Mouse (Mus musculus): ENCODE data around the gene Atp8b3. TPM values are rescaled to one million over a fixed set of nuclear protein-coding genes. Genes with fewer than 3 reads are reported as not detected.

The Atp8b3 gene
- polyA plus RNA-seq, 1 experiment from 2014 or later, result 0.29 TPM

GRCm38 (mm10) chr10:80560621-80561020, 21.7 kb upstream of the Atp8b3 start:
- H3K4me3 ChIP-seq, result peak overlapping the region; percentile 93
- H3K27ac ChIP-seq, result no peak overlapping the region; the same call in 1 of the 2 replicates
- peak overlapping the region; percentile 95 for H3K9ac ChIP-seq
- H3K36me3 ChIP-seq, result peaks cover 6% of the 10 kb centered on the region; the same call in 1 of the 2 replicates
- 2% methylated on average over 13 of the region's 13 CpGs for WGBS
- H3K4me2 ChIP-seq (replicated peaks), result peak overlapping the region; percentile 93
- peaks cover 35% of the 10 kb centered on the region for H3K4me1 ChIP-seq
- no peaks in the 10 kb centered on the region for H3K9me3 ChIP-seq
- no peak for ATAC-seq (ENCODE audit: low FRiP score, low read depth)
- no peaks in the 10 kb centered on the region for H3K27me3 ChIP-seq

GRCm38 (mm10) chr10:80559431-80559830, 20.5 kb upstream of the Atp8b3 start:
- H3K27me3 ChIP-seq, result no peaks in the 10 kb centered on the region
- peak overlapping the region; percentile 93; the same call in 1 of the 2 replicates for H3K4me2 ChIP-seq (replicated peaks)
- peak overlapping the region; percentile 93; the same call in 1 of the 2 replicates for H3K4me3 ChIP-seq
- no peak for ATAC-seq (ENCODE audit: low FRiP score, low read depth)
- 0 out of 2 replicates have a peak, but pooled peaks cover 3% of the 10 kb centered on the region for H3K36me3 ChIP-seq
- 88% methylated on average over 7 of the region's 7 CpGs for WGBS
- no peak overlapping the region for H3K9ac ChIP-seq
- H3K27ac ChIP-seq, result no peak overlapping the region
- no peaks in the 10 kb centered on the region for H3K9me3 ChIP-seq
- H3K4me1 ChIP-seq, result peaks cover 35% of the 10 kb centered on the region

GRCm38 (mm10) chr10:80557346-80557965, 18.5 kb upstream of the Atp8b3 start:
- no peaks in the 10 kb centered on the region for H3K9me3 ChIP-seq
- ATAC-seq (ENCODE audit: low FRiP score, low read depth), result no peak
- H3K27ac ChIP-seq, result no peak overlapping the region
- H3K4me3 ChIP-seq, result no peak overlapping the region; the same call in 1 of the 2 replicates
- WGBS, result 35% methylated on average over 5 of the region's 5 CpGs
- peaks cover 3% of the 10 kb centered on the region; the same call in 1 of the 2 replicates for H3K36me3 ChIP-seq
- no peak overlapping the region for H3K4me2 ChIP-seq (replicated peaks)
- H3K4me1 ChIP-seq, result peaks cover 33% of the 10 kb centered on the region
- H3K27me3 ChIP-seq, result no peaks in the 10 kb centered on the region
- peak overlapping the region; percentile 25; the same call in 1 of the 2 replicates for H3K9ac ChIP-seq

DNA sequence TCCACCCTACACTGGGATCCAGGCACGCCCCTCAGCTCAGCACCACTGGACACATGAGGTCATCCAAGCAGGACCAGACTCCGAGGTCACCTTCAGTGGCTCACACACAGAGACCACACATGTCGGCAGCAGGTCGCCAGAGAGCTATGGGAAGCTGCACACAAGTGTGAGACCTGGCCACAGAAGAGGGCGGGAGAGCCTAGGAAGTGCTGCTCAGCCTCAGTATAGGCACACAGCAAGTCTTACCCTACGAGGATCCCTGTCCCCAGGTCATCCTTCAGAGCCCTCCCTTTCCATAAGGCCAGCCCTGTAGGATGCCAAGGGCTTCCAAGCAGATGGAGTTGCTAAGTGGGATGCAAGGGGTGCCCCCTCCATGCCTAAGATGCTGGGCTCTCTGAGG, 15.1 kb upstream of the Atp8b3 start:
- no peak overlapping the region for H3K9ac ChIP-seq
- no peaks in the 10 kb centered on the region for H3K9me3 ChIP-seq
- no peak overlapping the region for H3K27ac ChIP-seq
- H3K27me3 ChIP-seq, result no peaks in the 10 kb centered on the region
- no peak overlapping the region for H3K4me2 ChIP-seq (replicated peaks)
- no peak for ATAC-seq (ENCODE audit: low FRiP score, low read depth)
- peaks cover 23% of the 10 kb centered on the region for H3K36me3 ChIP-seq
- peaks cover 12% of the 10 kb centered on the region; the same call in 1 of the 2 replicates for H3K4me1 ChIP-seq
- 86% methylated on average over 6 of the region's 6 CpGs for WGBS
- no peak overlapping the region for H3K4me3 ChIP-seq

GRCm38 (mm10) chr10:80553575-80553974, 14.7 kb upstream of the Atp8b3 start:
- no peak for ATAC-seq (ENCODE audit: low FRiP score, low read depth)
- WGBS, result 88% methylated on average over 8 of the region's 8 CpGs
- Histone ChIP-seq H3K27me3 (no peaks in the 10 kb centered on the region), H3K36me3 (peaks cover 27% of the 10 kb centered on the region), H3K9me3 (no peaks in the 10 kb centered on the region), H3K27ac (no peak overlapping the region), H3K9ac (no peak overlapping the region), H3K4me3 (no peak overlapping the region), H3K4me1 (peaks cover 12% of the 10 kb centered on the region; the same call in 1 of the 2 replicates), H3K4me2 (replicated peaks) (no peak overlapping the region)

- Histone ChIP-seq H3K4me3 (no peak overlapping the region), H3K27me3 (no peaks in the 10 kb centered on the region), H3K4me1 (no peaks in the 10 kb centered on the region), H3K9me3 (no peaks in the 10 kb centered on the region), H3K36me3 (peaks cover 39% of the 10 kb centered on the region), H3K4me2 (replicated peaks) (no peak overlapping the region), H3K9ac (no peak overlapping the region), H3K27ac (no peak overlapping the region)
- WGBS, result 66% methylated on average over 9 of the region's 9 CpGs
- ATAC-seq (ENCODE audit: low FRiP score, low read depth), result no peak
Measured at GRCm38 (mm10) chr10:80552364-80552763, 13.4 kb upstream of the Atp8b3 start.

DNA sequence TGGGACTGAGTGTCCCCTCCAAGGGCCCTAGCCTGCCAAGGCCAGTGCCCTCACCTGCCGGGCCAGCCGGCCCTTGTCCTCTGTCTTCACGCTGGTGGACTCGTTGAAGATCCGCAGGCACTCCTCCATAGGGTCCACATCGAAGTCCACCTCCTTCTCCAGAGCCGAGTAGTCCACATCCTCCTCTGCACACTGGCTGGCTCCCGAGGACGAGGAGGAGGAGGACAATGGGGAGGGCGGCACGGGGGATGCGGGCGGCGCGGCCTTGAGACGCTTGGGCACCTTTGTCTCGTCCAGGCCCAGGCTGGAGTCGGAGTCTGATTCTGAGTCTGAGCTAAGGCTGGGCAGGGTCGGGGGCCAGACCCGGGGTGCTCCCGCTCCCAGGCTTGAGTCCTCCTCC, 10.4 kb upstream of the Atp8b3 start:
- Histone ChIP-seq H3K4me1 (no peaks in the 10 kb centered on the region), H3K4me3 (no peak overlapping the region), H3K36me3 (peaks cover 70% of the 10 kb centered on the region), H3K9me3 (no peaks in the 10 kb centered on the region), H3K27me3 (no peaks in the 10 kb centered on the region), H3K9ac (no peak overlapping the region), H3K4me2 (replicated peaks) (no peak overlapping the region), H3K27ac (no peak overlapping the region)
- WGBS, result 92% methylated on average over 21 of the region's 21 CpGs
- no peak for ATAC-seq (ENCODE audit: low FRiP score, low read depth)

GRCm38 (mm10) chr10:80548428-80549006, 9.6 kb upstream of the Atp8b3 start:
- H3K9me3 ChIP-seq, result no peaks in the 10 kb centered on the region
- H3K27ac ChIP-seq, result no peak overlapping the region
- H3K36me3 ChIP-seq, result peaks cover 76% of the 10 kb centered on the region
- ATAC-seq (ENCODE audit: low FRiP score, low read depth), result peak; percentile 31; the same call in 1 of the 2 replicates
- WGBS, result 74% methylated on average over 10 of the region's 10 CpGs
- no peaks in the 10 kb centered on the region for H3K4me1 ChIP-seq
- no peak overlapping the region for H3K9ac ChIP-seq
- no peak overlapping the region for H3K4me3 ChIP-seq
- no peak overlapping the region for H3K4me2 ChIP-seq (replicated peaks)
- H3K27me3 ChIP-seq, result no peaks in the 10 kb centered on the region

DNA sequence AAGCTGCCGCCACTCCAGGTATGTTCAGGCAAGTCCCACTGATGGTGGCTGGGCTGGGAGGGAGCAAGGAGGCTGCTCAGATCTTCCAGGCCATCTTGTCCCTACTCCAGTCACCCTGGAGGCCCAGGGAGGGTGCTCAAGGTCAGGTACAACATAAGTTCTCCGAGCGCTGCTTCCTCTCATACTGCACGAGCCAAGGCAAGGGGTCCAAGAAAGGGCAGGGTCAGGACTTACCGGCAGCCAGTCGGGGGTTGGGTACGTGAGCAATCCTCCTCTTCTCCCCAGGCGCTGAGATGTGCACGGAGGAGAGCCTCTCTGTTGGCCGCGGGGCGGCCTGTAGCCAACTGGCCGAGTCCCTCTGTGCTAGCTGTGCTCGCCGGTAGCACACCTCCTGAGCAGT, 8.6 kb upstream of the Atp8b3 start:
- H3K4me1 ChIP-seq, result no peaks in the 10 kb centered on the region
- H3K27ac ChIP-seq, result no peak overlapping the region
- H3K9me3 ChIP-seq, result no peaks in the 10 kb centered on the region
- 87% methylated on average over 15 of the region's 15 CpGs for WGBS
- no peaks in the 10 kb centered on the region for H3K27me3 ChIP-seq
- peaks cover 84% of the 10 kb centered on the region for H3K36me3 ChIP-seq
- no peak for ATAC-seq (ENCODE audit: low FRiP score, low read depth)
- H3K4me3 ChIP-seq, result no peak overlapping the region
- no peak overlapping the region for H3K4me2 ChIP-seq (replicated peaks)
- no peak overlapping the region for H3K9ac ChIP-seq

- Histone ChIP-seq H3K4me3 (no peak overlapping the region), H3K4me2 (replicated peaks) (no peak overlapping the region), H3K9me3 (no peaks in the 10 kb centered on the region), H3K27me3 (no peaks in the 10 kb centered on the region), H3K27ac (no peak overlapping the region), H3K36me3 (peaks cover 90% of the 10 kb centered on the region), H3K4me1 (no peaks in the 10 kb centered on the region), H3K9ac (no peak overlapping the region)
- ATAC-seq (ENCODE audit: low FRiP score, low read depth), result no peak
- 93% methylated on average over 4 of the region's 4 CpGs for WGBS
Measured at GRCm38 (mm10) chr10:80546945-80547344, 8.0 kb upstream of the Atp8b3 start.

DNA sequence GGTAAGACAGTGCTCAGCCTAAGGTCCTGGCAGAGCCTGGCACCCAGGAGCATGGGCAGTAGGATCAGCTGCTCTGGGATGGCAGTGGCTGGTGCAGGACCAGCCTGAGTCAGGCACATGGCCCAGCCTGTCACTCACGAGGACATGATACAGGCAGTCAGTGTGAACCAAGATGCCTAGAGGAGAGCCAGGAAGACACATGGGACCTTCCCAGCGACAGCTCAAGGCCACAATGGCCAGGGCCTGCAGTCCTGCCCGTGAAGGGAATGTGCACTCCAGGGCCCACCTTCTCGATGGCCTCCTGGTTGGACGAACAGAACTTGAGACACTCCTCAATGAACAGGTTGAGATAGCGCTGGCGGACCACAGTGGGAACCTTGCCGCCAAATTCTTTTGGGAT, 6.7 kb upstream of the Atp8b3 start:
- H3K9ac ChIP-seq, result no peak overlapping the region
- H3K4me1 ChIP-seq, result no peaks in the 10 kb centered on the region
- no peaks in the 10 kb centered on the region for H3K27me3 ChIP-seq
- no peak overlapping the region for H3K27ac ChIP-seq
- 90% methylated on average over 8 of the region's 8 CpGs for WGBS
- no peak for ATAC-seq (ENCODE audit: low FRiP score, low read depth)
- no peak overlapping the region for H3K4me3 ChIP-seq
- no peaks in the 10 kb centered on the region for H3K9me3 ChIP-seq
- H3K36me3 ChIP-seq, result peaks cover 96% of the 10 kb centered on the region
- H3K4me2 ChIP-seq (replicated peaks), result no peak overlapping the region

DNA sequence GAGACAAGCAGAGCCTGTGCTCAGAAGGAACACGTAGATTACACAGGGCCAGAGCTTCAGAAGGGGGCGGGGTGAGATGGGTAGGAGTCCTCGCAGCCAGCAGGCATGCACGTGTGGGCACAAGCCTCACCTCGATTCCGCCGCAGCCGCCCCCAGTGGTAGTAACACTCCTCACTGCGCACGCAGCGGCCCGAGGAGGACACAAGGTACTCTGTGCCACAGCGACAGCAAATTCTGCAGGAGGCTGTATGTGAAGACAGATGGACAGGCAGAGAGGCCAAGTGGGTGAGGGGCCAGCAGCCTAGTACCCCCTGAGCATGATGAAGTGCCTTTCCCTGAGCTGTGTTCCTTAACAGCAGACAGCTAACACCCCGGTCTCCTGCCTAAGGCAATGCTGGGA, 4.9 kb upstream of the Atp8b3 start:
- no peak for ATAC-seq (ENCODE audit: low FRiP score, low read depth)
- H3K27me3 ChIP-seq, result peaks cover 6% of the 10 kb centered on the region
- peaks cover 79% of the 10 kb centered on the region for H3K36me3 ChIP-seq
- H3K27ac ChIP-seq, result no peak overlapping the region
- H3K4me1 ChIP-seq, result peaks cover 3% of the 10 kb centered on the region
- no peak overlapping the region for H3K4me2 ChIP-seq (replicated peaks)
- H3K9ac ChIP-seq, result no peak overlapping the region
- WGBS, result 95% methylated on average over 14 of the region's 14 CpGs
- H3K9me3 ChIP-seq, result no peaks in the 10 kb centered on the region
- H3K4me3 ChIP-seq, result no peak overlapping the region
